Mouse (Mus musculus): ENCODE measurements around the gene Ralgps1. TPM values are rescaled to one million over a fixed set of nuclear protein-coding genes. Genes with fewer than 3 reads are reported as not detected.
A peak's percentile ranks its signal among the peaks of the same experiment; 100 is the strongest.

Ralgps1 gene
- total RNA-seq, 2 experiments from 2014 or later, result 4.2 to 6.3 TPM

DNA sequence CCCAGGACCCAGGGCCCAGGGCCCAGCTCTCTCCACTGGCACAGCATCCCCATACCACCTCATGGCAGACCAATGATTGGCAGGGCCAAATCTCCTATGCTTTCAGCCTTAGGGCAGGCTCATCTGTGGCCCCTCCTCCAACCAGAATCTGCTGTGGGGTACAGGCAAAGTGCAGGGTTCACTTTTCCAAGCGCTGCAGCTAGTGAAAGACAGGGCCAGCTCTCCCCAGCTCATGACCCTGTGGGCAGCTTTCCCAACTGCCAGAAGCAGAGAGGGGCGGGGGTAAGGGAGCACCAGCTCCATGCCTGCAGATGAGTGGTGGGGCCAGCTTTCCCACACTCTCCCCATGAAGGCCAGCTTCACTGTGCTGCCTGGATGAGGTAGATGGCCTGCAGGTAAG is 160.4 kb downstream of the Ralgps1 start:
- no peak for DNase-seq

- no peak for DNase-seq
Measured at GRCm38 (mm10) chr2:33208134-33208533, 163.2 kb downstream of the Ralgps1 start.

DNA sequence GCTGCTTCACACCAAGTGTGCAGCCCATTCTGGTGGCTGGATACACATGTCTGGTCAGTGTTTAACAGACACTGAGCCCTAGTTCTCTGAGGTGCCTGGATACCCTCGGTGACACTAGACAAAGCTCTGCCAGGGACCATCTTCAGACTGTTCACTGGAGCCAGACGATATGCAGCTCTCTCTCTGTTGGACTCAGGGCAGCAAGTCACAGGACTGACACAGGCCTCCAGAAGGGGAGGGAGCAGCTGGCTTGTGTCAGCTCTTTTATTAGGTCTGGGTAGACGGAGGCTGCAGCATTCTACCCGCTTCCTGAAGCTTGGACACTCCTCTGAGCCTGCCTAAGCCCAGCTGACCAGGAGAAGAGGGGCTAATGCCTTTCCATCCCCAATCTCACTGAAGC is 164.2 kb downstream of the Ralgps1 start:
- DNase-seq, result no peak

DNA sequence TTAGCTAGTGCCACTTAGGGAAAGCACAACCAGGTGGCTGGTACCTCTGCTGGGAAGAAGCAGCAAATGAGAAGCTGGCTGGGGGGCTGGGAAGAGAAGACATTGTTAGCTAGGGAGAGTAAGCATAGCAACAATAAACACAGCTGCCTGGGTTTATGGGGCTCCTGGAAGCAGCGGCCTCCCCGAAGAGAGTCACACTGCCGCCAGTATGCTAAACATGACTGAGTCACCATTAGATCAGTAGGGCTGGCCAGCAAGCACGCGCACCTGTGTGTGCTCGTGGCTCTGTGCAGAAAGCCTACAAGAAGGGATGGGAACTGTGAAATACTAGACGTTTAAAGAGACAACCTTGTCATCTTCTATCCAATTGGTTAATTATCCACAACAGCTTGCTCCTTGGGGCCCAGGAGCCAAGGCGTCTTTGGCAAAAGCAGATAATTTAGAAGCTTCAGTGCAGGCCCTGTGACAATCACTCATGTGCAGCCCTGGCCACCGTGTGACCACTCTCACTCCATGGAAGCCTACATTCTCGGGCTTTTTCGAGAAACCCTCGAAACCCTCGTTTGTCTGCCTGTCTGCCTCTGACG is 165.3 kb downstream of the Ralgps1 start:
- no peak for DNase-seq

- DNase-seq, result peak; percentile 58
Measured at GRCm38 (mm10) chr2:33204980-33205379, 166.3 kb downstream of the Ralgps1 start.

GRCm38 (mm10) chr2:33203284-33203683 is 168.0 kb downstream of the Ralgps1 start:
- no peak for DNase-seq

- no peak for DNase-seq
Measured at GRCm38 (mm10) chr2:33200368-33201068, 170.8 kb downstream of the Ralgps1 start.

- no peak for DNase-seq
Measured at GRCm38 (mm10) chr2:33189976-33190375, 181.3 kb downstream of the Ralgps1 start.

GRCm38 (mm10) chr2:33188925-33189670 is 182.2 kb downstream of the Ralgps1 start:
- no peak for DNase-seq

GRCm38 (mm10) chr2:33187874-33188273 is 183.4 kb downstream of the Ralgps1 start:
- no peak for DNase-seq

DNA sequence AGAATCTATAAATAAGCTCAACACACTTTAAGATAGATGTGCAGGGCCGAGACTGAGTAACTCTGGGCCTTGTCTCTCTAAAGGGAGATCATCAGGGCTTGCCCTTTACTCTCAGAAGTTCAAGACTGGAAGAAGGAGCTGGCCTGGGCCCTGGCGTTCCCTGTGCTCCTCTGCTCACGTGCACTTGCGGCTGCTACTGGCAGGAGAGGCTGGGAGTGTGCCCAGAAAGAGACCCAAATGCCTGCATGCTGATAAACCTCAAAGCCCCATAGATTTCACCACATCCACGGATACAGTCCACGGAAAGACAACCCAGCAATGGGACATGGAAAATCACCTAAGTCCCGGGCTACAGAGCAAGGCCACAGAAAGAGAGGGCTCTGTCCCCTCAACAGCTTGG is 184.8 kb downstream of the Ralgps1 start:
- peak; percentile 54 for DNase-seq

GRCm38 (mm10) chr2:33185258-33185657 is 186.0 kb downstream of the Ralgps1 start:
- DNase-seq, result peak; percentile 75

DNA sequence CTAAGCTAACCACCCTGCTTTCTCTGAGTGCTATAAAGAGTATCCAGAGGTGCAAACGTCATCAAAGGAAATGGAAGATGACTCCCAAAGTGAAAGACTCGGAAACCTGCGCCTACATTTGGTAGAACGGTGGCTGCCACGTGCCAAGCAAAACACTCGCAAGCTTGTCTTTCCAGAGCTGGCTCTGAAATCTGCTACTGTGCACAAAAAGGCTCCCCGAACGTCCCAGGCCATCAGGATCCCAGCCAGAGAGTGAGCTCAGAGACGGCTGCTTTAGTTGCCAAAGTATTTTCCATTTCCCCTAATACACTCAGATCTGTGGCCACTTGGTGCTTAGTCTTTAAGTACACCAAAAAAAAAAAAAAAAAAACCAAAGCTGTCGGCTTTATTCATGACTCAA is 186.6 kb downstream of the Ralgps1 start:
- peak; percentile 59 for DNase-seq

- no peak for DNase-seq
Measured at GRCm38 (mm10) chr2:33183321-33183720, 188.0 kb downstream of the Ralgps1 start.

- DNase-seq, result no peak
Measured at GRCm38 (mm10) chr2:33179930-33180630, 191.2 kb downstream of the Ralgps1 start.

- DNase-seq, result no peak
Measured at GRCm38 (mm10) chr2:33179171-33179929, 191.9 kb downstream of the Ralgps1 start.

DNA sequence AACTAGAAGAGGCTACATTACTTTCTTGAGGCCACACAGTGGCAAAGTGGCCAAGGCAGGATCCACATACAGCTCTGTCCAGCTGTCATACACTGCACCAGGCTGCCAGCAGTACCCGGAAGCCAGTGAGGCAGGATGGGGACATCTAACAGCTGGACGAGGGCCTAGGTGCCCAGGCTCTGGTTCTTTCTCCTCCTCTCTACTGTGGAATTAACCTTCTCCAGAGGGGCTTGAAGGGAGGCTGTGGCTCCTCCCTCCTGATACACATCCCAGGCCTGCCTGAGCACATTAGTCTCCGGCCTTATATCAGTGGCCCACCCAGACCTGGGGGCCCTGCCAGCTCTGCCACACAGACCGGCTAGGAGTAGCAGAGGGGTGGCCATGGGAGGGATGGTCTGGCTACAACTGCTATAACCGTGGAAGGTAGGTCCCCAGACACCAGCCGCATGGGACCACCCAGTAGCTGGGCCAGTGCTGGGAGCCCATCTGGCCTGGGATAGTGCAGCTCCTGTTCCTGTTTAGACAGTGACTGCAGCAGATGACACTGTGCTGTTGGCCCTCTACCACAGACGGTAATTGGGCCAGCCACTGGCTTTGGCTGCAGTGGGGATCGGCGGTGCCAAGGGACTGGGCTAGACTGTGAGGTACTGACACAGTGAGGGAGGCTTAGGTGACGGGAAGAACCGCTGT is 192.9 kb downstream of the Ralgps1 start:
- DNase-seq, result no peak

DNA sequence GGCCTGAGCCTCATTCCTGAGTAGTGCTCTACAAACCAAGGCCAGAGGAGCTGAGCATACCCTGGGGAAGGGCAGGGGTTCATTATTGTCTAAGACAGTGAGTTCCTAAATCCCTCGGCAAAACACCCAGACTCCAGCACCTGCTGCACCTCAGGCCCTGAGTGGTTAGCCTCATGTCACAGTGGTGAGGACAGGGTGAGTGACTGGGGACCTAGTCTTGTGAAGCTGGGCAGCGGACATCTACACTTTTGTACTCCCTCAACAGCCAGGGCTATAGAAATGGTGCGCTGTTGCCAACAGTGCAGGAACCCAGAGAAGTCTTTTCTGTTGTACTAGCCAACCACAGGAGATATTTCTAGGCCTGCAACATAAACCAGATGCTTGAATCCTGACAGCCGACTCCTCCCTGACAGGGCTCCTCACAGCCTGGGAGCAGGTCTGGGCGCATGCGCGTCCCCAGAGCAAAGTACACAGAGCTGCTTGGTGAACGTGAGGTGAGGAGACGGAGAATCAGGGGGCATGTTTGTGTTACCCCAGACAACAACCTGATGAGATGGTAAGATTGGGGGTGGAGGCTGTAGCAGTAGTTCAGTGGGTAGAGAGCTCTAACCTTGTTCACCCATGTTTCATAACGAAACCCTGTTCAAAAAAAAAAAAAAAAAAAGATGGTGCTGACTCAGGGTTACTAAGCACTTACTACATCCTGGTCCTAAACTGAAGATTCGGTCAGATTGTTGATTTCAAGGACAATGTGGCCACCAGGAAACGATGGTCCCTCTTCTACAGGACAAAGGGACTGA is 193.6 kb downstream of the Ralgps1 start:
- peak; percentile 31 for DNase-seq

- DNase-seq, result no peak
Measured at GRCm38 (mm10) chr2:33176921-33177320, 194.4 kb downstream of the Ralgps1 start.

- no peak for DNase-seq
Measured at GRCm38 (mm10) chr2:33176516-33176915, 194.8 kb downstream of the Ralgps1 start.

All from adrenal gland, postnatal 10 days (tissue).